Comparison of ENCODE assay signal across 9 mouse cellular contexts in genomic region chr11:102819783-102820385, GRCm38 (mm10). TPM values are rescaled to one million over a fixed set of nuclear protein-coding genes. Genes with fewer than 3 reads are reported as not detected.
A peak's percentile ranks its signal among the peaks of the same experiment; 100 is the strongest.
DNase-seq lines count a peak whose midpoint lies in the region; ATAC-seq lines count a peak whose summit lies in the region.
"Had no signal": no experiment of that assay in that cellular context is flagged by ENCODE, and none has a peak within 500 bp of the region (broad histone marks: within the 10 kb centered on the region; RNA-seq: fewer than 3 reads in every experiment).

No protein-coding gene starts in this region.

- ATAC-seq in heart, embryonic 14.5 days (ENCODE audit: insufficient number of reproducible peaks, insufficient read depth, low FRiP score, low read depth) = no peak
- ATAC-seq in forebrain, embryonic 13.5 days = peak; percentile 39; the same call in 1 of the 2 replicates
- no peak for ATAC-seq in liver, embryonic 13.5 days (ENCODE audit: low read depth)

- H3K36me3 ChIP-seq in heart, embryonic 14.5 days (ENCODE audit: control insufficient read depth, insufficient read depth, low read length) = no peaks in the 10 kb centered on the region
- no peaks in the 10 kb centered on the region for H3K36me3 ChIP-seq in forebrain, embryonic 13.5 days (ENCODE audit: poor library complexity, severe bottlenecking)
- no peaks in the 10 kb centered on the region for H3K36me3 ChIP-seq in liver, embryonic 13.5 days
- H3K36me3 ChIP-seq: G1E had no signal

- H3K27ac ChIP-seq in heart, embryonic 14.5 days (replicated peaks in 1 of 2; ENCODE audit: control insufficient read depth in 1 of 2, insufficient read depth in 1 of 2, low read depth in 2 of 2, low read length in 2 of 2) = peak overlapping the region; percentile 96 to 99
- peak overlapping the region; percentile 92 for H3K27ac ChIP-seq in forebrain, embryonic 13.5 days
- no peak overlapping the region for H3K27ac ChIP-seq in liver, embryonic 13.5 days

- no peaks in the 10 kb centered on the region for H3K9me3 ChIP-seq in heart, embryonic 14.5 days (ENCODE audit: control insufficient read depth, low read length)
- no peaks in the 10 kb centered on the region for H3K9me3 ChIP-seq in forebrain, embryonic 13.5 days (replicated peaks)
- H3K9me3 ChIP-seq in liver, embryonic 13.5 days (replicated peaks) = no peaks in the 10 kb centered on the region

- intact Hi-C loops in heart, postnatal 14 days (cut with DNase I) = loop anchor here (2.0 kb wide), 1 partner anchor 45 kb away; no protein-coding TSS in a partner anchor

- H3K9ac ChIP-seq in heart, embryonic 14.5 days (ENCODE audit: low read length) = peak overlapping the region; percentile 99
- H3K9ac ChIP-seq in forebrain, embryonic 13.5 days = peak overlapping the region; percentile 95
- H3K9ac ChIP-seq in liver, embryonic 13.5 days = no peak overlapping the region

- peak overlapping the region; percentile 85 for H3K4me2 ChIP-seq in heart, embryonic 14.5 days (ENCODE audit: low read length)
- peak overlapping the region; percentile 88 for H3K4me2 ChIP-seq in forebrain, embryonic 13.5 days
- peak overlapping the region; percentile 67 for H3K4me2 ChIP-seq in liver, embryonic 13.5 days

- no peak for DNase-seq in heart, postnatal 14 days
- DNase-seq in ES-CJ7 (ENCODE audit: low read depth, low spot score) = peak; percentile 48
- no peak for DNase-seq in liver, embryonic 13.5 days
- DNase-seq in natural killer cell, adult 2 months (ENCODE audit: low spot score in 2 of 2) = no peak
- no peak for DNase-seq in retina, postnatal 1 day
- no peak for DNase-seq in B cell, adult 2 months

- peak overlapping the region; percentile 94 to 97 for H3K4me3 ChIP-seq in heart, embryonic 14.5 days (ENCODE audit: control insufficient read depth in 1 of 2, insufficient read depth in 1 of 2, low read depth in 1 of 2, low read length in 2 of 2)
- peak overlapping the region; percentile 84 for H3K4me3 ChIP-seq in forebrain, embryonic 13.5 days
- 0 out of 2 replicates have a peak overlapping the region, but pooled peaks have one; percentile 57 for H3K4me3 ChIP-seq in liver, embryonic 13.5 days (replicated peaks)

- WGBS in heart, embryonic 14.5 days = 11% methylated on average over 14 of the region's 14 CpGs
- 5% methylated on average over 14 of the region's 14 CpGs for WGBS in forebrain, embryonic 13.5 days
- WGBS in liver, embryonic 13.5 days (ENCODE audit: insufficient replicate concordance) = 6% methylated on average over 14 of the region's 14 CpGs

- no peaks in the 10 kb centered on the region for H3K27me3 ChIP-seq in heart, embryonic 14.5 days (ENCODE audit: control insufficient read depth, insufficient read depth, low read length)
- H3K27me3 ChIP-seq in forebrain, embryonic 13.5 days = peaks cover 9% of the 10 kb centered on the region; the same call in 1 of the 2 replicates
- peaks cover 84% of the 10 kb centered on the region for H3K27me3 ChIP-seq in liver, embryonic 13.5 days

- peaks cover 3 to 26% of the 10 kb centered on the region in 2 experiments for H3K4me1 ChIP-seq in heart, embryonic 14.5 days (ENCODE audit: control insufficient read depth in 2 of 2, insufficient read depth in 2 of 2, low read length in 2 of 2)
- H3K4me1 ChIP-seq in forebrain, embryonic 13.5 days = peaks cover 30% of the 10 kb centered on the region
- peaks cover 11% of the 10 kb centered on the region for H3K4me1 ChIP-seq in liver, embryonic 13.5 days (replicated peaks)

RNA-seq across cellular contexts. Expression of gene Gjc1, which starts 0.4 kb away (rescaled TPM):
- polyA plus RNA-seq in heart, embryonic 14.5 days (2014; fragmentation: Nextera tagmentation; extraction: Ambion mirVana) = 53.8 and 54.9 TPM in 2 replicates
- 10 to 100 TPM; 37.7 to 42.6 TPM for total RNA-seq in heart, postnatal 14 days (2021)
- 68.3 and 69.2 TPM in 2 replicates for polyA plus RNA-seq in forebrain, embryonic 13.5 days (2015; fragmentation: Nextera tagmentation; extraction: Ambion mirVana)
- 2.7 and 3.3 TPM in 2 replicates for polyA plus RNA-seq in liver, embryonic 13.5 days (2015; fragmentation: Nextera tagmentation; extraction: Ambion mirVana)
- polyA plus RNA-seq: G1E had no signal

RNA-seq across cellular contexts. Expression of gene Higd1b, which starts 15.8 kb away (rescaled TPM):
- polyA plus RNA-seq in heart, embryonic 14.5 days (2014; fragmentation: Nextera tagmentation; extraction: Ambion mirVana) = 0.61 and 0.67 TPM in 2 replicates
- total RNA-seq in heart, postnatal 14 days (2021) = 10 to 100 TPM; 20.4 to 25.4 TPM
- 1.2 and 2.0 TPM in 2 replicates for polyA plus RNA-seq in forebrain, embryonic 13.5 days (2015; fragmentation: Nextera tagmentation; extraction: Ambion mirVana)
- polyA plus RNA-seq in liver, embryonic 13.5 days (2015; fragmentation: Nextera tagmentation; extraction: Ambion mirVana) = not detected in 2 replicates
- total RNA-seq: G1E had no signal
- polyA plus RNA-seq: G1E had no signal

RNA-seq across cellular contexts. Expression of gene Adam11, which starts 58.6 kb away (rescaled TPM):
- 5.9 and 7.3 TPM in 2 replicates for polyA plus RNA-seq in heart, embryonic 14.5 days (2014; fragmentation: Nextera tagmentation; extraction: Ambion mirVana)
- 1 to 10 TPM; 4.0 to 4.4 TPM for total RNA-seq in heart, postnatal 14 days (2021)
- 16.1 and 22.6 TPM in 2 replicates for polyA plus RNA-seq in forebrain, embryonic 13.5 days (2015; fragmentation: Nextera tagmentation; extraction: Ambion mirVana)
- 0.28 and 0.43 TPM in 2 replicates for polyA plus RNA-seq in liver, embryonic 13.5 days (2015; fragmentation: Nextera tagmentation; extraction: Ambion mirVana)
- polyA plus RNA-seq: G1E had no signal

Comparison
In these comparisons a context has a peak if more than half of its experiments do, and no peak if none do; other contexts are left out.
1. RNA of gene Gjc1, which starts 0.4 kb away (polyA plus RNA-seq): 68.3 to 69.2 TPM in forebrain, embryonic 13.5 days and 53.8 to 54.9 TPM in heart, embryonic 14.5 days; 2.7 to 3.3 TPM in liver, embryonic 13.5 days; every median in the first group is over 10 times any median in the second.
2. Peak in every context shown above with its lines, with median percentiles within 50 percentile points of each other: H3K4me2 ChIP-seq and H3K4me3 ChIP-seq.